Mouse (Mus musculus) liver, embryonic 11.5 days (tissue): ENCODE data around the gene Ide. TPM values are rescaled to one million over a fixed set of nuclear protein-coding genes. Genes with fewer than 3 reads are reported as not detected.

Experiments
- ATAC-seq: fragments of 200-750 bp; cut with Nextera tagmentation; replicated peaks from 2 replicates; pipeline ENCODE4 v1.8.0; 2017; ENCODE audit warnings: moderate number of reproducible peaks, mild to moderate bottlenecking, moderate TSS enrichment, moderate library complexity; ENCODE audit not compliant: low FRiP score
- DNase-seq: peaks from one replicate; pipeline ENCODE4 v3.0.0-alpha.2; 2017; ENCODE audit warnings: low spot score
- H3K27ac ChIP-seq: fragments of 300-500 bp; sonication (generic); 2 replicates; pipeline ENCODE4 v1.5.1; 2014; ENCODE audit warnings: mild to moderate bottlenecking, low read depth, low read length, control low read depth
- H3K27me3 ChIP-seq: fragments of 300-500 bp; sonication (generic); replicated peaks from 2 replicates; pipeline ENCODE4 v1.6.1; 2014; ENCODE audit warnings: low read length, mixed read lengths; ENCODE audit not compliant: control insufficient read depth, insufficient read depth
- H3K36me3 ChIP-seq: fragments of 300-500 bp; sonication (generic); 2 replicates; pipeline ENCODE4 v1.6.1; 2014; ENCODE audit warnings: mild to moderate bottlenecking, low read length, moderate library complexity, mixed read lengths; ENCODE audit not compliant: control insufficient read depth, insufficient read depth
- H3K4me1 ChIP-seq: fragments of 300-500 bp; sonication (generic); replicated peaks from 2 replicates; pipeline ENCODE4 v1.6.1; 2014; ENCODE audit warnings: low read length, mixed read lengths; ENCODE audit not compliant: control insufficient read depth, insufficient read depth
- H3K4me2 ChIP-seq: fragments of 300-500 bp; sonication (generic); 2 replicates; pipeline ENCODE4 v1.6.1; 2014; ENCODE audit warnings: mild to moderate bottlenecking, control low read depth, moderate library complexity
- H3K4me3 ChIP-seq: fragments of 300-500 bp; sonication (generic); 2 replicates; pipeline ENCODE4 v1.5.1; 2014; ENCODE audit warnings: low read depth, low read length, control low read depth
- H3K9ac ChIP-seq: fragments of 300-500 bp; sonication (generic); 2 replicates; pipeline ENCODE4 v1.6.1; 2014; ENCODE audit warnings: low read depth, low read length, control low read depth
- H3K9me3 ChIP-seq: fragments of 300-500 bp; sonication (generic); 2 replicates; pipeline ENCODE4 v1.6.1; 2016; ENCODE audit warnings: low read length, inconsistent platforms, mixed read lengths; ENCODE audit not compliant: control insufficient read depth
- WGBS: fragments of 180-500 bp; shearing (Covaris S2); extraction: QIAGEN DNeasy Blood & Tissue Kit; methylation state at CpG from one replicate; pipeline ENCODE4 v1.1.7; 2014; 5-methylcytosine and 5-hydroxymethylcytosine counted together
- polyA plus RNA-seq: library from polyadenylated mRNA; unstranded; fragments of >200 nt; fragmentation: Nextera tagmentation; extraction: Ambion mirVana; gene quantifications from 2 replicates; pipeline ENCODE4 v1.2.1, GENCODE M21; 2014

Ide gene
- polyA plus RNA-seq, 1 experiment from 2014 or later = 64.2 TPM

DNA sequence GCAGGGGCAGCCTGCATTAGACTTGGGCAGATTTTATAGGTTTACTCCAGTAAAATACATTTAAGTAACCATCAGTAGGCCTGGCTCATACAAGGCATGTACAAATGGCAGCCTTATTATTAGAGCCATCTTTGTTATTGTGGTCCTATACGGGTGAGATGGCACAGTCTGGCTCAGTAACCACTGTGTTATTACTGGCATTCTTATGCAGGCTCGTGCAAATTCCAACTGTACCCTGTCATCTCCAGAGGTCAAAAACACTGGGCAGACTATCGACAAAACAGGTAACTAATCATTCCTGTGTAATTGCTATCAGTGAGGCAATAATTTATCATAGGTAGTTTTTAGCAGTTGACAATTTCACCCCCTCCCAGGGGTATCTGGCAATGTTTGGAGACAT lies 8.6 kb upstream of the Ide start:
- no peak for ATAC-seq

DNA sequence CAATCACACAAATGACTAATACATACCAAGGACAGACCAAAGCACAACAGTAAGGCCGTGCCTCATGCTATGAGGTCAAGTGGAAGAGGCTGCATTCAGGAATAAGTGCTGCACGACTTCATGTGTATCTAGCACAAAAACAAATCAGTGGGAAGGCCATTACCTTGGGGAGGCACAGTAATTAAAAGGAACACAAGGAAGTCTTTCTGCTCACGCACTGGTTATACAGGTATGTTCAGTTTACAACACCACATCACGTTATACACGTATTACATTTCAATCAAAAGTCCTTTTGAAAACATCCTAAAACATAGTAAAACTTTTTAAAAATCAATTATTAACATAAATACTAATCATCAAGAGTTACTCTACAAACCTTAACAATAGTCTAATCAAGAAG lies 6.2 kb upstream of the Ide start:
- no peak overlapping the region for H3K4me3 ChIP-seq
- H3K27ac ChIP-seq = no peak overlapping the region
- no peaks in the 10 kb centered on the region for H3K36me3 ChIP-seq
- DNase-seq = no peak
- no peaks in the 10 kb centered on the region for H3K9me3 ChIP-seq
- H3K4me1 ChIP-seq = no peaks in the 10 kb centered on the region
- no peak overlapping the region for H3K4me2 ChIP-seq
- no peaks in the 10 kb centered on the region for H3K27me3 ChIP-seq
- 77% methylated on average over 5 of the region's 5 CpGs for WGBS
- ATAC-seq = no peak
- H3K9ac ChIP-seq = no peak overlapping the region

More for the DNA sequence above, 8.6 kb upstream of the Ide start:
- Histone ChIP-seq H3K4me2 (no peak overlapping the region), H3K27ac (no peak overlapping the region), H3K4me1 (no peaks in the 10 kb centered on the region), H3K4me3 (no peak overlapping the region), H3K9me3 (no peaks in the 10 kb centered on the region), H3K9ac (no peak overlapping the region), H3K27me3 (no peaks in the 10 kb centered on the region), H3K36me3 (no peaks in the 10 kb centered on the region)
- 78% methylated on average over 3 of the region's 3 CpGs for WGBS
- DNase-seq = no peak

- Histone ChIP-seq H3K4me1 (0 out of 2 replicates have a peak, but pooled peaks cover 3% of the 10 kb centered on the region), H3K4me2 (no peak overlapping the region), H3K36me3 (no peaks in the 10 kb centered on the region), H3K27me3 (no peaks in the 10 kb centered on the region), H3K9me3 (no peaks in the 10 kb centered on the region), H3K27ac (no peak overlapping the region), H3K4me3 (no peak overlapping the region), H3K9ac (no peak overlapping the region)
- whole genome bisulfite sequencing = 67% methylated on average over 5 of the region's 5 CpGs
- DNase-seq = no peak
- no peak for ATAC-seq
These were observed 3.3 kb upstream of the Ide start for GRCm38 (mm10) chr19:37340931-37341330.

- WGBS = 76% methylated on average over 5 of the region's 5 CpGs
- H3K4me1 ChIP-seq = 0 out of 2 replicates have a peak, but pooled peaks cover 3% of the 10 kb centered on the region
- no peaks in the 10 kb centered on the region for H3K9me3 ChIP-seq
- DNase-seq (no peak), ATAC-seq (no peak)
- no peaks in the 10 kb centered on the region for H3K27me3 ChIP-seq
- H3K4me2 ChIP-seq = no peak overlapping the region
- H3K27ac ChIP-seq = no peak overlapping the region
- no peaks in the 10 kb centered on the region for H3K36me3 ChIP-seq
- H3K9ac ChIP-seq = no peak overlapping the region
- H3K4me3 ChIP-seq = no peak overlapping the region
These were observed 2.8 kb upstream of the Ide start for GRCm38 (mm10) chr19:37340495-37340894.

DNA sequence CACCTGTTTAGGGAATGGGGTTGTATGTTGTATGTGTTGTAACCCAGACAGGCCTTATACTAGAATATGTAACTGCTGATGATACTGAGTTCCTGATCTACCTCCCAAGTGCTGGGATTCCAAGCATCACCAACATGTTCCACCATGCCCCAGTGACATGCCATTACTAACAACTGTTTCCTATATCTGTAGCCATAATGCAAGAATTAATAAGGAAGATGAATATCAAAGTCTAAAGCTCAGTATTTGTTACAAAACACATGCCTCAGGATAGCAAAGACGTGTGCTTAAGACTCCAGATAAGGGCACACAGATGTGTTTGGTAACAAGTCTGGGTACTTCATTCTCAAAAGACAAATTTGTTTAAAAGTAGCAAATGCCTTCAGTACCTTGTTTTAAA lies 2.3 kb downstream of the Ide start:
- 58% methylated on average over 1 of the region's 1 CpGs for WGBS
- no peaks in the 10 kb centered on the region for H3K27me3 ChIP-seq
- no peak overlapping the region for H3K4me3 ChIP-seq
- H3K4me1 ChIP-seq = peaks cover 15% of the 10 kb centered on the region
- H3K27ac ChIP-seq = no peak overlapping the region
- no peaks in the 10 kb centered on the region for H3K36me3 ChIP-seq
- no peaks in the 10 kb centered on the region for H3K9me3 ChIP-seq
- ATAC-seq (no peak), DNase-seq (no peak)
- no peak overlapping the region for H3K4me2 ChIP-seq
- no peak overlapping the region for H3K9ac ChIP-seq

DNA sequence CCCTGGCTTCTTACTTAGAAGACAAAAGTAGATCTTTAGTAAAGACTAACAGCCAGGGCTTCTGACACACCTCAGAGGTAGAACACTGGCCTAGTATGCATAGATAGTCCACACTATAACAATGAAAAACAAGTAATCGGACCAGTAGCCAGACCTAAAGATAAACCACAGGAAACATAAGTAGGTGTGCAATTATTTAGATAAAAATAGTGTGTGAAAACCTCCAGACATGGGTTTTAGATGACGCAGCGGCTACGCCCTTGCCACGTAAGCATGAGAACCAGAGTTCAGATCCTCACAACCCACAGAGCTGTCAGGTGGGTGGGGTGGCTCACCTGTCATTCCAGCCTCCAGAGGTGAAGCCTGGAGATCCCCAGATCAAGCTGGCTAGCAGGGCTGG lies 4.3 kb downstream of the Ide start:
- 55% methylated on average over 5 of the region's 5 CpGs for WGBS

GRCm38 (mm10) chr19:37332726-37333125 lies 4.9 kb downstream of the Ide start:
- Histone ChIP-seq H3K4me3 (no peak overlapping the region), H3K36me3 (peaks cover 4% of the 10 kb centered on the region; the same call in 1 of the 2 replicates), H3K4me1 (peaks cover 12% of the 10 kb centered on the region), H3K4me2 (peak overlapping the region; percentile 4; the same call in 1 of the 2 replicates), H3K27me3 (no peaks in the 10 kb centered on the region), H3K9ac (no peak overlapping the region), H3K27ac (no peak overlapping the region), H3K9me3 (no peaks in the 10 kb centered on the region)
- ATAC-seq = no peak
- no peak for DNase-seq
- WGBS = 86% methylated on average over 4 of the region's 4 CpGs

More for the DNA sequence above, 4.3 kb downstream of the Ide start:
- no peak overlapping the region for H3K27ac ChIP-seq
- H3K4me3 ChIP-seq = no peak overlapping the region
- no peak overlapping the region for H3K9ac ChIP-seq
- H3K9me3 ChIP-seq = no peaks in the 10 kb centered on the region
- peak; percentile 39; the same call in 1 of the 2 replicates for ATAC-seq
- H3K27me3 ChIP-seq = no peaks in the 10 kb centered on the region
- H3K36me3 ChIP-seq = peaks cover 4% of the 10 kb centered on the region; the same call in 1 of the 2 replicates
- DNase-seq = no peak
- H3K4me1 ChIP-seq = peaks cover 14% of the 10 kb centered on the region
- no peak overlapping the region for H3K4me2 ChIP-seq

DNA sequence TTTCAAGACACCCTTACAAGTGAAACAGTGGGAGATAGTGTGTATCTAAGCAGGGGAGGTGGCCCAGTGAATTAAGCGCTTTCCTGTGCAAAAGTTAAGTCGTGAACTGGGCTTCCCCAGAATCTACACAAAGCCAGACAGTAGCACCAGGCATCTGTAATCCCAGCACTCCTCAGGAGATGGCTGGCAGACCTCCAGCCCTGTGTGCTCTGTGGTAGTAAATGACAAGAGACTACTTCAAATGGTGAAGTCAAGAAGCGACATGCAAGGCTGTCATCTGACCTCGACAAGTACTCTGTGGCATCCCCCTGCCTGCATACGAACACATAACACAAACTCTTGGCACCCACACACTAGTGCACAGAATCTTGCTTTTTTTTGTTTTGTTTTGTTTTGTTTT lies 10.4 kb downstream of the Ide start:
- peaks cover 6% of the 10 kb centered on the region; the same call in 1 of the 2 replicates for H3K36me3 ChIP-seq
- H3K4me1 ChIP-seq = no peaks in the 10 kb centered on the region
- no peaks in the 10 kb centered on the region for H3K27me3 ChIP-seq
- no peak for ATAC-seq
- H3K27ac ChIP-seq = no peak overlapping the region
- no peak overlapping the region for H3K4me3 ChIP-seq
- WGBS = 90% methylated on average over 5 of the region's 5 CpGs
- no peak for DNase-seq
- H3K4me2 ChIP-seq = no peak overlapping the region
- no peak overlapping the region for H3K9ac ChIP-seq
- no peaks in the 10 kb centered on the region for H3K9me3 ChIP-seq

GRCm38 (mm10) chr19:37323566-37323965 lies 14.1 kb downstream of the Ide start:
- Histone ChIP-seq H3K9ac (no peak overlapping the region), H3K4me1 (no peaks in the 10 kb centered on the region), H3K4me2 (no peak overlapping the region), H3K36me3 (0 out of 2 replicates have a peak, but pooled peaks cover 2% of the 10 kb centered on the region), H3K27me3 (no peaks in the 10 kb centered on the region), H3K9me3 (no peaks in the 10 kb centered on the region), H3K4me3 (no peak overlapping the region), H3K27ac (no peak overlapping the region)
- ATAC-seq = no peak
- no peak for DNase-seq
- 74% methylated on average over 3 of the region's 3 CpGs for WGBS
